ENCODE assay signal across 21 mouse cellular contexts in genomic region chr17:43451216-43451615, GRCm38 (mm10). TPM values are rescaled to one million over a fixed set of nuclear protein-coding genes. Genes with fewer than 3 reads are reported as not detected.
A peak's percentile ranks its signal among the peaks of the same experiment; 100 is the strongest.
DNase-seq lines count a peak whose midpoint lies in the region; ATAC-seq and TF ChIP-seq lines count a peak whose summit lies in the region.
"Had no signal": no experiment of that assay in that cellular context is flagged by ENCODE, and none has a peak within 500 bp of the region (broad histone marks: within the 10 kb centered on the region; RNA-seq: fewer than 3 reads in every experiment).

No protein-coding gene starts in this region.

- no peaks in the 10 kb centered on the region for H3K27me3 ChIP-seq in intestine, embryonic 15.5 days (replicated peaks)
- no peaks in the 10 kb centered on the region for H3K27me3 ChIP-seq in intestine, postnatal 0 days (replicated peaks; ENCODE audit: control insufficient read depth, insufficient read depth, low read length)
- no peaks in the 10 kb centered on the region for H3K27me3 ChIP-seq in intestine, embryonic 16.5 days (replicated peaks; ENCODE audit: control insufficient read depth, insufficient read depth, low read length)
- H3K27me3 ChIP-seq: CH12.LX had no signal

- no peak overlapping the region for H3K27ac ChIP-seq in intestine, embryonic 15.5 days
- H3K27ac ChIP-seq in intestine, postnatal 0 days (ENCODE audit: low read depth, low read length) = no peak overlapping the region
- H3K27ac ChIP-seq in intestine, embryonic 16.5 days (ENCODE audit: low read length) = no peak overlapping the region

- peak; percentile 92 for ATAC-seq in intestine, embryonic 15.5 days
- ATAC-seq in intestine, postnatal 0 days = no peak
- ATAC-seq in intestine, embryonic 16.5 days = peak; percentile 93
- ATAC-seq: activated CD4-positive, CD25-positive, alpha-beta regulatory T cell, adult 4 months; CD4-positive, CD25-positive, alpha-beta regulatory T cell, adult 4 months; Patski had no signal

- no peaks in the 10 kb centered on the region for H3K9me3 ChIP-seq in intestine, embryonic 15.5 days
- H3K9me3 ChIP-seq in intestine, postnatal 0 days (ENCODE audit: control insufficient read depth) = no peaks in the 10 kb centered on the region
- no peaks in the 10 kb centered on the region for H3K9me3 ChIP-seq in intestine, embryonic 16.5 days (ENCODE audit: control insufficient read depth, low read length)

- no peaks in the 10 kb centered on the region for H3K36me3 ChIP-seq in intestine, embryonic 15.5 days
- no peaks in the 10 kb centered on the region for H3K36me3 ChIP-seq in intestine, postnatal 0 days (ENCODE audit: control insufficient read depth, insufficient read depth)
- H3K36me3 ChIP-seq in intestine, embryonic 16.5 days (ENCODE audit: control insufficient read depth, insufficient read depth, low read length) = no peaks in the 10 kb centered on the region
- H3K36me3 ChIP-seq: G1E had no signal

- no peak overlapping the region for H3K4me3 ChIP-seq in intestine, embryonic 15.5 days (replicated peaks)
- H3K4me3 ChIP-seq in intestine, postnatal 0 days (ENCODE audit: low read depth, low read length) = no peak overlapping the region
- H3K4me3 ChIP-seq in intestine, embryonic 16.5 days (ENCODE audit: low read length) = no peak overlapping the region

- H3K9ac ChIP-seq in intestine, embryonic 15.5 days = no peak overlapping the region
- H3K9ac ChIP-seq in intestine, postnatal 0 days (ENCODE audit: low read depth, low read length) = no peak overlapping the region
- no peak overlapping the region for H3K9ac ChIP-seq in intestine, embryonic 16.5 days (ENCODE audit: low read depth, low read length)

- TF ChIP-seq CTCF in intestine, postnatal 0 days (IDR thresholded peaks at IDR 0.05; ENCODE audit: low read depth) = no peak

- 72% methylated on average over 1 of the region's 1 CpGs for WGBS in intestine, embryonic 15.5 days
- WGBS in intestine, postnatal 0 days = 48% methylated on average over 1 of the region's 1 CpGs
- WGBS in intestine, embryonic 16.5 days = 47% methylated on average over 1 of the region's 1 CpGs

- peaks cover 5% of the 10 kb centered on the region; the same call in 1 of the 2 replicates for H3K4me1 ChIP-seq in intestine, embryonic 15.5 days (replicated peaks)
- H3K4me1 ChIP-seq in intestine, postnatal 0 days (replicated peaks; ENCODE audit: control insufficient read depth, insufficient read depth, low read length) = 0 out of 2 replicates have a peak, but pooled peaks cover 4% of the 10 kb centered on the region
- H3K4me1 ChIP-seq in intestine, embryonic 16.5 days (ENCODE audit: control insufficient read depth, insufficient read depth, low read length) = no peaks in the 10 kb centered on the region

- DNase-seq in MN1 (ENCODE audit: low spot score) = no peak
- DNase-seq: adrenal gland, adult 2 months; adrenal gland, adult 8-10 months; adrenal gland, postnatal 10 days; adrenal gland, postnatal 14 days; adrenal gland, postnatal 25 days; adrenal gland, postnatal 36 days; B cell, adult 2 months; cerebellum, adult 11 months; cerebellum, adult 11-12 months; cerebellum, adult 18-20 months; cerebellum, adult 2 months had no signal

- H3K4me2 ChIP-seq in intestine, embryonic 15.5 days (replicated peaks) = no peak overlapping the region
- no peak overlapping the region for H3K4me2 ChIP-seq in intestine, postnatal 0 days (replicated peaks; ENCODE audit: low read depth)
- H3K4me2 ChIP-seq in intestine, embryonic 16.5 days (ENCODE audit: low read depth, low read length) = no peak overlapping the region

RNA-seq across cellular contexts. Expression of gene Mep1a, which starts 51.4 kb away (rescaled TPM):
- 33.1 and 34.9 TPM in 2 replicates for polyA plus RNA-seq in intestine, embryonic 15.5 days (2015; fragmentation: Nextera tagmentation; extraction: Ambion mirVana)
- 147 and 153 TPM in 2 replicates for polyA plus RNA-seq in intestine, postnatal 0 days (2015; fragmentation: Nextera tagmentation; extraction: Ambion mirVana)
- 51.0 and 64.1 TPM in 2 replicates for polyA plus RNA-seq in intestine, embryonic 16.5 days (2015; fragmentation: Nextera tagmentation; extraction: Ambion mirVana)
- polyA plus RNA-seq: activated CD4-positive, CD25-positive, alpha-beta regulatory T cell, adult 4 months; adrenal gland, adult 2 months; C2C12; CD4-positive, CD25-positive, alpha-beta regulatory T cell, adult 4 months; cerebellum, adult 2 months; G1E had no signal
